ENCODE assay signal across 7 mouse cellular contexts in the genomic region with DNA sequence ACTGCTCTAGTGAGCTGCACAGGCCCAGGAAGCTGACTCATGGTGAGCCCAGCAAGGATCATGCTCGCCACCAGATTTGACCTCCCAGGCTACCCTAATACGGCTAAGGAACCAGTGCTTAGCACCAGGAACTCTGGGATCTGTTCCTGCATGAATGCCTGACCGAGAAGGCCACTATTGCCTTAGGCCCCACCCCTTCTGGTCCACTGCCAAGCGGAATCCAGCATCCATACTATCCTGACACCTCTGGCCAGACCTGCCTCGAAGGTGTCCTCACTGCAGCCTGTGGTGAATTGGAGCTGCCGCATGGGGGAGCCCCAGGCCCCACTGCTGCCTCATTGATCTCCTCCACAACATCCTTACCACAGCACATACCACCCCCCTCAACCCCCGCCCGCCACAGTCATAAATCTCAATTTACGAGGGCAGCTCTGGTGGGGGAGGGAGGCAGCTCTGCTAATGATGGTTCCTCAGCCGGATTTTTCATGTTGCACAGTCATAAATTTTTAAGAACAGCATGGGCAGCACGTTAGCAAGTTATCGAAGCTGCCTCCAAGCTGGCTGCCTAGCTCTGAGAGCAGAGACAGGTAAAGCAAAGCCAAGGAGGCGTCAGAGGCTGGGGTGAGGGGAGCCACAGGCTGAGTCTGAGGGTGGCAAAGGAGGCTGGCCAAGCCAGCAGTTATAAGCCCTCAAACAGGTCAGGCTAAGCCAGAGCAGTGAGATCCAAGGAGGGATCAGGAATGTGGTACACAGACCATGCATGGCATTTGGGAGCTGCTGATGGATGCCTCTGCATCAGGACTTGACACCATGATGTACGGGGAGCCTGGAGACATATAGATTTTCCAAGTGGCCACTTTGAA. TPM values are rescaled to one million over a fixed set of nuclear protein-coding genes. Genes with fewer than 3 reads are reported as not detected.
DNase-seq lines count a peak whose midpoint lies in the region; ATAC-seq and TF ChIP-seq lines count a peak whose summit lies in the region.

No protein-coding gene starts in this region.

- H3K4me2 ChIP-seq in intestine, embryonic 14.5 days (ENCODE audit: low read length): no peak overlapping the region
- no peak overlapping the region for H3K4me2 ChIP-seq in liver, embryonic 14.5 days (ENCODE audit: low read depth)

- no peak overlapping the region for H3K4me3 ChIP-seq in intestine, embryonic 14.5 days (ENCODE audit: low read depth, low read length)
- no peak overlapping the region for H3K4me3 ChIP-seq in liver, embryonic 14.5 days (ENCODE audit: insufficient read depth in 1 of 2, low read depth in 2 of 2, low read length in 2 of 2)

- no peaks in the 10 kb centered on the region for H3K9me3 ChIP-seq in intestine, embryonic 14.5 days (ENCODE audit: control insufficient read depth, low read length)
- no peaks in the 10 kb centered on the region for H3K9me3 ChIP-seq in liver, embryonic 14.5 days (ENCODE audit: control insufficient read depth, low read length)

- intact Hi-C loops in left cerebral cortex, postnatal 4 days (cut with DNase I): no loop called here

- TF ChIP-seq CTCF in liver, embryonic 14.5 days (IDR thresholded peaks at IDR 0.05; ENCODE audit: low read depth): peak; percentile 60

- H3K27me3 ChIP-seq in intestine, embryonic 14.5 days (replicated peaks; ENCODE audit: control insufficient read depth, insufficient read depth, low read length): no peaks in the 10 kb centered on the region
- no peaks in the 10 kb centered on the region for H3K27me3 ChIP-seq in liver, embryonic 14.5 days (ENCODE audit: control insufficient read depth, insufficient read depth, low read length)

- peak; percentile 87 for ATAC-seq in intestine, embryonic 14.5 days (replicated peaks; ENCODE audit: low FRiP score, low TSS enrichment, low read depth)
- ATAC-seq in liver, embryonic 14.5 days (ENCODE audit: insufficient read depth): no peak

- no peak for TF ChIP-seq EP300 in liver, embryonic 14.5 days (IDR thresholded peaks at IDR 0.05; ENCODE audit: low read depth)

- WGBS in intestine, embryonic 14.5 days: 24% methylated on average over 14 of the region's 14 CpGs
- WGBS in liver, embryonic 14.5 days (ENCODE audit: insufficient replicate concordance): 53% methylated on average over 14 of the region's 14 CpGs

- no peak overlapping the region for H3K27ac ChIP-seq in intestine, embryonic 14.5 days (ENCODE audit: low read depth)
- no peak overlapping the region for H3K27ac ChIP-seq in liver, embryonic 14.5 days

- peaks cover 10% of the 10 kb centered on the region; the same call in 1 of the 2 replicates for H3K36me3 ChIP-seq in intestine, embryonic 14.5 days (ENCODE audit: control insufficient read depth, insufficient read depth, low read length)
- no peaks in the 10 kb centered on the region for H3K36me3 ChIP-seq in liver, embryonic 14.5 days (replicated peaks; ENCODE audit: control insufficient read depth, insufficient read depth, low read depth)

- no peak overlapping the region for H3K9ac ChIP-seq in intestine, embryonic 14.5 days (ENCODE audit: low read length)
- H3K9ac ChIP-seq in liver, embryonic 14.5 days (replicated peaks): no peak overlapping the region

- peak; percentile 78 for DNase-seq in testis, postnatal 10 days (ENCODE audit: low spot score)
- no peak for DNase-seq in testis, postnatal 14 days (ENCODE audit: low spot score)
- peak; percentile 80 for DNase-seq in embryo, embryonic 11 days
- peak; percentile 75 for DNase-seq in intestine, embryonic 14.5 days (ENCODE audit: low spot score)
- no peak for DNase-seq in liver, embryonic 14.5 days (ENCODE audit: low read depth in 3 of 3, low spot score in 3 of 3)
- no peak for DNase-seq in left cerebral cortex, postnatal 4 days
- no peak for DNase-seq in frontal cortex, postnatal 25 days (ENCODE audit: low spot score in 2 of 2)

- peaks cover 26% of the 10 kb centered on the region; the same call in 1 of the 2 replicates for H3K4me1 ChIP-seq in intestine, embryonic 14.5 days (replicated peaks; ENCODE audit: control insufficient read depth, insufficient read depth, low read length)
- H3K4me1 ChIP-seq in liver, embryonic 14.5 days (replicated peaks; ENCODE audit: control insufficient read depth in 2 of 2, insufficient read depth in 2 of 2, low read length in 1 of 2): no peaks in the 10 kb centered on the region

RNA-seq across cellular contexts. Expression of a gene that starts 23.3 kb away (rescaled TPM):
- polyA plus RNA-seq in intestine, embryonic 14.5 days (2014; fragmentation: Nextera tagmentation; extraction: Ambion mirVana): 58.7 and 67.4 TPM in 2 replicates
- polyA plus RNA-seq in liver, embryonic 14.5 days (2012; rRNA removed): 10.7 and 14.1 TPM in 2 replicates
- polyA plus RNA-seq in liver, embryonic 14.5 days (2014; fragmentation: Nextera tagmentation; extraction: Ambion mirVana): 19.2 and 25.4 TPM in 2 replicates
- total RNA-seq in left cerebral cortex, postnatal 4 days (2021): 10 to 100 TPM; 46.1 to 47.6 TPM

Comparison
In these comparisons a context has a peak if more than half of its experiments do, and no peak if none do; other contexts are left out.
1. DNase-seq: peak in testis, postnatal 10 days (single experiment), embryo, embryonic 11 days (single experiment) and intestine, embryonic 14.5 days (single experiment); none in testis, postnatal 14 days (single experiment), liver, embryonic 14.5 days (0 of 3), left cerebral cortex, postnatal 4 days (single experiment) and frontal cortex, postnatal 25 days (0 of 2).